Mouse (Mus musculus) liver, embryonic 14.5 days (tissue): Measurements from ENCODE around the gene Spats2. TPM values are rescaled to one million over a fixed set of nuclear protein-coding genes. Genes with fewer than 3 reads are reported as not detected.

Source experiments
- ATAC-seq: fragments of 200-750 bp; cut with Nextera tagmentation; 2 replicates; pipeline ENCODE4 v1.8.0; 2017; ENCODE audit warnings: moderate number of reproducible peaks, mild to moderate bottlenecking, moderate library complexity; ENCODE audit not compliant: insufficient read depth
- DNase-seq, 3 experiments: peaks; one replicate each; pipeline ENCODE4 v3.0.0-alpha.2; 2012 to 2013; ENCODE audit warnings: low read depth in 3 of 3, low spot score in 3 of 3
- H3K27ac ChIP-seq: fragments of 300-500 bp; sonication (generic); 2 replicates; pipeline ENCODE4 v1.5.1; 2014; ENCODE audit warnings: moderate library complexity, mild to moderate bottlenecking, control low read depth, inconsistent platforms
- H3K27me3 ChIP-seq: fragments of 300-500 bp; sonication (generic); 2 replicates; pipeline ENCODE4 v1.6.1; 2014; ENCODE audit warnings: mild to moderate bottlenecking, low read length, moderate library complexity; ENCODE audit not compliant: control insufficient read depth, insufficient read depth
- H3K36me3 ChIP-seq: fragments of 300-500 bp; sonication (generic); replicated peaks from 2 replicates; pipeline ENCODE4 v1.6.1; 2014; ENCODE audit warnings: low read depth; ENCODE audit not compliant: control insufficient read depth, insufficient read depth
- H3K4me1 ChIP-seq, 2 experiments: fragments of 200-500 bp in 1 of 2; fragments of 300-500 bp in 1 of 2; sonication (generic) in 1 of 2; replicated peaks; 2 replicates each; pipeline ENCODE4 v1.6.1; 2012 to 2014; ENCODE audit warnings: antibody characterized with exemption in 1 of 2, inconsistent platforms in 1 of 2, low read length in 1 of 2; ENCODE audit not compliant: control insufficient read depth in 2 of 2, insufficient read depth in 2 of 2
- H3K4me2 ChIP-seq: fragments of 300-500 bp; sonication (generic); 2 replicates; pipeline ENCODE4 v1.6.1; 2014; ENCODE audit warnings: low read depth, mild to moderate bottlenecking, control low read depth, moderate library complexity
- H3K4me3 ChIP-seq, 2 experiments: fragments of 200-500 bp in 1 of 2; fragments of 300-500 bp in 1 of 2; sonication (generic) in 1 of 2; 2 replicates each; pipeline ENCODE4 v1.5.1; 2012 to 2014; ENCODE audit warnings: low read depth in 2 of 2, low read length in 2 of 2, mild to moderate bottlenecking in 2 of 2, control low read depth in 1 of 2, inconsistent platforms in 1 of 2, moderate library complexity in 1 of 2; ENCODE audit not compliant: insufficient read depth in 1 of 2
- H3K9ac ChIP-seq: fragments of 300-500 bp; sonication (generic); replicated peaks from 2 replicates; pipeline ENCODE4 v1.6.1; 2014; ENCODE audit warnings: mild to moderate bottlenecking, control low read depth, moderate library complexity
- H3K9me3 ChIP-seq: fragments of 300-500 bp; sonication (generic); 2 replicates; pipeline ENCODE4 v1.6.1; 2016; ENCODE audit warnings: low read length, mixed read lengths; ENCODE audit not compliant: control insufficient read depth
- CTCF ChIP-seq: IDR thresholded peaks from 2 replicates; pipeline ENCODE4 v1.5.1; 2016; ENCODE audit warnings: antibody characterized with exemption, low read depth, control low read depth
- EP300 ChIP-seq: IDR thresholded peaks from 2 replicates; pipeline ENCODE4 v1.6.1; 2016; ENCODE audit warnings: antibody characterized with exemption, low read depth
- WGBS: fragments of 180-500 bp; shearing (Covaris S2); extraction: QIAGEN DNeasy Blood & Tissue Kit; methylation state at CpG from one replicate; pipeline ENCODE4 v1.1.7; 2014; ENCODE audit not compliant: insufficient replicate concordance; 5-methylcytosine and 5-hydroxymethylcytosine counted together
- polyA plus RNA-seq, 2 experiments: library from polyadenylated mRNA; depleted of rRNA in 1 of 2; stranded (reverse) in 1 of 2; unstranded in 1 of 2; fragments of >200 nt; fragmentation: Nextera tagmentation in 1 of 2; extraction: Ambion mirVana in 1 of 2; gene quantifications; 2 replicates each; pipeline versions ENCODE4 v1.2.1 to v1.2.3; 2012 to 2014

The Spats2 gene
- polyA plus RNA-seq, 2 experiments = 6.7 to 7.7 TPM

GRCm38 (mm10) chr15:99093291-99094258, 32.1 kb upstream of the Spats2 start:
- Histone ChIP-seq H3K27ac (no peak overlapping the region), H3K4me2 (peak overlapping the region; percentile 62), H3K36me3 (no peaks in the 10 kb centered on the region), H3K4me3 (peak overlapping the region in 1 of 2 experiments; percentile 42; a peak in 3 of 4 replicates), H3K9me3 (no peaks in the 10 kb centered on the region), H3K9ac (no peak overlapping the region), H3K4me1 (peaks cover 0 to 4% of the 10 kb centered on the region in 2 experiments; a peak in 2 of 4 replicates), H3K27me3 (peaks cover 98% of the 10 kb centered on the region)
- no peak for TF ChIP-seq EP300
- peak; percentile 46 for TF ChIP-seq CTCF
- ATAC-seq (no peak), DNase-seq (no peak)
- 2% methylated on average over 56 of the region's 56 CpGs for WGBS

GRCm38 (mm10) chr15:99094631-99095270, 31.0 kb upstream of the Spats2 start:
- DNase-seq = no peak
- Histone ChIP-seq H3K4me3 (no peak overlapping the region), H3K9me3 (no peaks in the 10 kb centered on the region), H3K9ac (no peak overlapping the region), H3K4me1 (peaks cover 0 to 2% of the 10 kb centered on the region in 2 experiments; a peak in 1 of 4 replicates), H3K27me3 (peaks cover 97% of the 10 kb centered on the region), H3K36me3 (no peaks in the 10 kb centered on the region), H3K27ac (no peak overlapping the region), H3K4me2 (no peak overlapping the region)
- no peak for ATAC-seq
- TF ChIP-seq EP300 (no peak), CTCF (no peak)
- 2% methylated on average over 27 of the region's 27 CpGs for WGBS

GRCm38 (mm10) chr15:99095356-99095755, 30.4 kb upstream of the Spats2 start:
- Histone ChIP-seq H3K9me3 (no peaks in the 10 kb centered on the region), H3K9ac (no peak overlapping the region), H3K4me2 (no peak overlapping the region), H3K4me1 (peaks cover 0 to 2% of the 10 kb centered on the region in 2 experiments; a peak in 1 of 4 replicates), H3K27ac (no peak overlapping the region), H3K4me3 (no peak overlapping the region), H3K36me3 (no peaks in the 10 kb centered on the region), H3K27me3 (peaks cover 96% of the 10 kb centered on the region)
- TF ChIP-seq EP300 (no peak), CTCF (no peak)
- 7% methylated on average over 6 of the region's 6 CpGs for WGBS
- DNase-seq (no peak), ATAC-seq (no peak)

- 5% methylated on average over 24 of the region's 24 CpGs for WGBS
- no peak for ATAC-seq
- no peak overlapping the region for H3K9ac ChIP-seq
Measured at GRCm38 (mm10) chr15:99096061-99096793, 29.5 kb upstream of the Spats2 start.

More at GRCm38 (mm10) chr15:99096061-99096793, 29.5 kb upstream of the Spats2 start:
- TF ChIP-seq EP300 (no peak), CTCF (no peak)
- peak overlapping the region; percentile 52 for H3K4me2 ChIP-seq
- peaks cover 0 to 2% of the 10 kb centered on the region in 2 experiments; a peak in 1 of 4 replicates for H3K4me1 ChIP-seq
- no peaks in the 10 kb centered on the region for H3K9me3 ChIP-seq
- H3K4me3 ChIP-seq = peak overlapping the region in 1 of 2 experiments; percentile 34; a peak in 2 of 4 replicates
- no peak for DNase-seq
- H3K27me3 ChIP-seq = peaks cover 88% of the 10 kb centered on the region
- H3K27ac ChIP-seq = no peak overlapping the region
- H3K36me3 ChIP-seq = no peaks in the 10 kb centered on the region
